In genomic region chr3:9599738-9600410, GRCm38 (mm10) we compare ENCODE assay signal across 14 mouse cellular contexts. TPM values are rescaled to one million over a fixed set of nuclear protein-coding genes. Genes with fewer than 3 reads are reported as not detected.
DNase-seq lines count a peak whose midpoint lies in the region; ATAC-seq and TF ChIP-seq lines count a peak whose summit lies in the region.
"Had no signal": no experiment of that assay in that cellular context is flagged by ENCODE, and none has a peak within 500 bp of the region (broad histone marks: within the 10 kb centered on the region; RNA-seq: fewer than 3 reads in every experiment).

No protein-coding gene starts in this region.

- no peak overlapping the region for H3K9ac ChIP-seq in forebrain, embryonic 15.5 days (replicated peaks)
- H3K9ac ChIP-seq in forebrain, postnatal 0 days: no peak overlapping the region
- no peak overlapping the region for H3K9ac ChIP-seq in liver, adult 2 months (ENCODE audit: low read depth, low read length)
- H3K9ac ChIP-seq in liver, embryonic 12.5 days: no peak overlapping the region
- no peak overlapping the region for H3K9ac ChIP-seq in liver, embryonic 16.5 days (ENCODE audit: low read depth, low read length)
- H3K9ac ChIP-seq: embryonic facial prominence, embryonic 15.5 days; neural tube, embryonic 15.5 days had no signal

- no peaks in the 10 kb centered on the region for H3K36me3 ChIP-seq in forebrain, embryonic 15.5 days
- no peaks in the 10 kb centered on the region for H3K36me3 ChIP-seq in forebrain, postnatal 0 days (ENCODE audit: insufficient read depth)
- no peaks in the 10 kb centered on the region for H3K36me3 ChIP-seq in liver, adult 2 months (ENCODE audit: control insufficient read depth, insufficient read depth, low read length)
- H3K36me3 ChIP-seq in liver, embryonic 12.5 days: no peaks in the 10 kb centered on the region
- H3K36me3 ChIP-seq in liver, embryonic 16.5 days (ENCODE audit: control insufficient read depth, insufficient read depth): no peaks in the 10 kb centered on the region
- H3K36me3 ChIP-seq: embryonic facial prominence, embryonic 15.5 days; neural tube, embryonic 15.5 days had no signal

- no peak overlapping the region for H3K4me2 ChIP-seq in forebrain, embryonic 15.5 days (replicated peaks)
- no peak overlapping the region for H3K4me2 ChIP-seq in forebrain, postnatal 0 days (ENCODE audit: low read depth)
- no peak overlapping the region for H3K4me2 ChIP-seq in liver, embryonic 12.5 days
- no peak overlapping the region for H3K4me2 ChIP-seq in liver, embryonic 16.5 days (ENCODE audit: low read depth, low read length)
- H3K4me2 ChIP-seq: embryonic facial prominence, embryonic 15.5 days; neural tube, embryonic 15.5 days had no signal

- H3K79me2 ChIP-seq in liver, adult 2 months (ENCODE audit: control insufficient read depth, insufficient read depth, low read length): no peaks in the 10 kb centered on the region; the same call in 1 of the 2 replicates

- WGBS in forebrain, embryonic 15.5 days: 87% methylated on average over 11 of the region's 11 CpGs
- WGBS in forebrain, postnatal 0 days: 85% methylated on average over 11 of the region's 11 CpGs
- WGBS in liver, adult 2 months: 61% methylated on average over 11 of the region's 11 CpGs
- 75% methylated on average over 11 of the region's 11 CpGs for WGBS in liver, embryonic 12.5 days (ENCODE audit: insufficient replicate concordance)
- WGBS in liver, embryonic 16.5 days (ENCODE audit: insufficient replicate concordance): 65% methylated on average over 11 of the region's 11 CpGs

- 0 out of 2 replicates have a peak, but pooled peaks have one; percentile 7 for ATAC-seq in forebrain, embryonic 15.5 days (replicated peaks)
- no peak for ATAC-seq in forebrain, postnatal 0 days
- no peak for ATAC-seq in liver, embryonic 12.5 days
- ATAC-seq in hematopoietic stem cell, adult 5-6 weeks (replicated peaks in 1 of 2; ENCODE audit: insufficient read depth in 1 of 2, low FRiP score in 2 of 2, low TSS enrichment in 1 of 2, low read depth in 1 of 2, poor library complexity in 2 of 2, severe bottlenecking in 2 of 2): peak; percentile 43; a peak in 2 of 4 replicates
- peak; percentile 63 for ATAC-seq in liver, embryonic 16.5 days (ENCODE audit: low read depth)
- ATAC-seq: forebrain, embryonic 14.5 days; hindbrain, postnatal 0 days had no signal

- H3K9me3 ChIP-seq in forebrain, embryonic 15.5 days: no peaks in the 10 kb centered on the region
- H3K9me3 ChIP-seq in forebrain, postnatal 0 days (ENCODE audit: low read length): no peaks in the 10 kb centered on the region
- no peaks in the 10 kb centered on the region for H3K9me3 ChIP-seq in liver, embryonic 12.5 days (replicated peaks)
- H3K9me3 ChIP-seq in liver, embryonic 16.5 days (replicated peaks; ENCODE audit: control insufficient read depth, low read length): no peaks in the 10 kb centered on the region
- H3K9me3 ChIP-seq: embryonic facial prominence, embryonic 15.5 days; neural tube, embryonic 15.5 days had no signal

- TF ChIP-seq POLR2A in liver, adult 2 months (IDR thresholded peaks at IDR 0.05; ENCODE audit: extremely low read depth, insufficient read depth, low read length): no peak

- H3K4me3 ChIP-seq in forebrain, embryonic 15.5 days: no peak overlapping the region
- H3K4me3 ChIP-seq in forebrain, postnatal 0 days (ENCODE audit: low read depth, low read length): no peak overlapping the region
- no peak overlapping the region for H3K4me3 ChIP-seq in liver, adult 2 months (ENCODE audit: insufficient read depth, low read depth, low read length)
- H3K4me3 ChIP-seq in liver, embryonic 12.5 days: no peak overlapping the region
- no peak overlapping the region for H3K4me3 ChIP-seq in liver, embryonic 16.5 days (ENCODE audit: low read depth, low read length)
- H3K4me3 ChIP-seq: embryonic facial prominence, embryonic 15.5 days; neural tube, embryonic 15.5 days had no signal

- H3K27ac ChIP-seq in forebrain, embryonic 15.5 days (replicated peaks): no peak overlapping the region
- no peak overlapping the region for H3K27ac ChIP-seq in forebrain, postnatal 0 days (ENCODE audit: low read depth, low read length)
- no peak overlapping the region for H3K27ac ChIP-seq in liver, adult 2 months (replicated peaks; ENCODE audit: insufficient read depth, low read depth, low read length)
- H3K27ac ChIP-seq in liver, embryonic 12.5 days: no peak overlapping the region
- no peak overlapping the region for H3K27ac ChIP-seq in liver, embryonic 16.5 days (ENCODE audit: low read length)
- H3K27ac ChIP-seq: embryonic facial prominence, embryonic 15.5 days; hindbrain, postnatal 0 days; neural tube, embryonic 15.5 days had no signal

- DNase-seq in forebrain, postnatal 0 days: no peak
- peak; percentile 72 for DNase-seq in liver, adult 2 months (ENCODE audit: extremely low read depth, low read depth, low spot score)
- no peak for DNase-seq in cerebellum, adult 11-12 months
- no peak for DNase-seq in lung, postnatal 4 days
- DNase-seq: right cerebral cortex, postnatal 25 days; thymus, postnatal 25 days had no signal

- no peaks in the 10 kb centered on the region for H3K27me3 ChIP-seq in forebrain, embryonic 15.5 days
- no peaks in the 10 kb centered on the region for H3K27me3 ChIP-seq in forebrain, postnatal 0 days (ENCODE audit: insufficient read depth, low read length)
- no peaks in the 10 kb centered on the region for H3K27me3 ChIP-seq in liver, adult 2 months (ENCODE audit: control insufficient read depth, insufficient read depth, low read length)
- no peaks in the 10 kb centered on the region for H3K27me3 ChIP-seq in liver, embryonic 12.5 days (replicated peaks)
- no peaks in the 10 kb centered on the region for H3K27me3 ChIP-seq in liver, embryonic 16.5 days (ENCODE audit: control insufficient read depth, insufficient read depth, low read depth, low read length)
- H3K27me3 ChIP-seq: embryonic facial prominence, embryonic 15.5 days; neural tube, embryonic 15.5 days had no signal

- peaks cover 7% of the 10 kb centered on the region; the same call in 1 of the 2 replicates for H3K4me1 ChIP-seq in forebrain, embryonic 15.5 days
- H3K4me1 ChIP-seq in forebrain, postnatal 0 days (ENCODE audit: insufficient read depth): no peaks in the 10 kb centered on the region
- peaks cover 5% of the 10 kb centered on the region; the same call in 1 of the 2 replicates for H3K4me1 ChIP-seq in liver, adult 2 months (ENCODE audit: control insufficient read depth, insufficient read depth, low read length)
- H3K4me1 ChIP-seq in liver, embryonic 12.5 days: peaks cover 38% of the 10 kb centered on the region
- H3K4me1 ChIP-seq in liver, embryonic 16.5 days (ENCODE audit: control insufficient read depth, low read depth, low read length): no peaks in the 10 kb centered on the region; the same call in 1 of the 2 replicates

- TF ChIP-seq CTCF in forebrain, postnatal 0 days (IDR thresholded peaks at IDR 0.05; ENCODE audit: low read depth): no peak
- TF ChIP-seq CTCF in liver, adult 2 months (IDR thresholded peaks at IDR 0.05; ENCODE audit: low read depth, low read length): no peak

RNA-seq across cellular contexts. Expression of gene Zfp704, which starts 10.0 kb away (rescaled TPM):
- 16.1 and 17.9 TPM in 2 replicates for polyA plus RNA-seq in forebrain, embryonic 15.5 days (2015; fragmentation: Nextera tagmentation; extraction: Ambion mirVana)
- total RNA-seq in forebrain, postnatal 0 days (2014; rRNA removed): 63.6 and 70.4 TPM in 2 replicates
- polyA plus RNA-seq in forebrain, postnatal 0 days (2015; fragmentation: Nextera tagmentation; extraction: Ambion mirVana): 6.5 and 13.0 TPM in 2 replicates
- total RNA-seq in liver, adult 2 months (2014; rRNA removed): 3.2 and 3.5 TPM in 2 replicates
- 1.0 and 1.3 TPM in 2 replicates for polyA plus RNA-seq in liver, adult 2 months (2012; rRNA removed)
- 1.8 and 2.2 TPM in 2 replicates for polyA plus RNA-seq in liver, embryonic 12.5 days (2016; fragmentation: Nextera tagmentation; extraction: Ambion mirVana)
- total RNA-seq in hematopoietic stem cell, adult 5-6 weeks (2017): 16.3 and 27.6 TPM in 2 replicates
- polyA plus RNA-seq in liver, embryonic 16.5 days (2015; fragmentation: Nextera tagmentation; extraction: Ambion mirVana): 0.88 and 0.97 TPM in 2 replicates

Comparison
In these comparisons a context has a peak if more than half of its experiments do, and no peak if none do; other contexts are left out.
1. ATAC-seq: peak in forebrain, embryonic 15.5 days (single experiment), hematopoietic stem cell, adult 5-6 weeks (2 of 2) and liver, embryonic 16.5 days (single experiment); none in forebrain, postnatal 0 days (single experiment) and liver, embryonic 12.5 days (single experiment).